Mouse (Mus musculus): ENCODE data around the gene Wbp1l. TPM values are rescaled to one million over a fixed set of nuclear protein-coding genes. Genes with fewer than 3 reads are reported as not detected.

Gene Wbp1l
- polyA plus RNA-seq, 1 experiment, result 44.8 TPM

- TF ChIP-seq CTCF (IDR thresholded peaks at IDR 0.05; ENCODE audit: borderline replicate concordance, extremely low read depth, insufficient read depth, insufficient read length) (no peak), POLR2A (IDR thresholded peaks at IDR 0.05; ENCODE audit: borderline replicate concordance, extremely low read depth, insufficient read depth, insufficient read length, poor library complexity, severe bottlenecking) (no peak)
Measured at GRCm38 (mm10) chr19:46637598-46637997, 38.7 kb downstream of the Wbp1l start.

GRCm38 (mm10) chr19:46639053-46639452, 40.2 kb downstream of the Wbp1l start:
- DNase-seq (ENCODE audit: low read depth), result no peak
- no peak for TF ChIP-seq POLR2A (IDR thresholded peaks at IDR 0.05; ENCODE audit: borderline replicate concordance, extremely low read depth, insufficient read depth, insufficient read length, poor library complexity, severe bottlenecking)
- TF ChIP-seq CTCF (IDR thresholded peaks at IDR 0.05; ENCODE audit: borderline replicate concordance, extremely low read depth, insufficient read depth, insufficient read length), result no peak

More at GRCm38 (mm10) chr19:46637598-46637997, 38.7 kb downstream of the Wbp1l start:
- DNase-seq (ENCODE audit: low read depth), result no peak

GRCm38 (mm10) chr19:46639496-46639895, 40.6 kb downstream of the Wbp1l start:
- TF ChIP-seq CTCF (IDR thresholded peaks at IDR 0.05; ENCODE audit: borderline replicate concordance, extremely low read depth, insufficient read depth, insufficient read length), result no peak
- TF ChIP-seq POLR2A (IDR thresholded peaks at IDR 0.05; ENCODE audit: borderline replicate concordance, extremely low read depth, insufficient read depth, insufficient read length, poor library complexity, severe bottlenecking), result no peak
- DNase-seq (ENCODE audit: low read depth), result no peak

DNA sequence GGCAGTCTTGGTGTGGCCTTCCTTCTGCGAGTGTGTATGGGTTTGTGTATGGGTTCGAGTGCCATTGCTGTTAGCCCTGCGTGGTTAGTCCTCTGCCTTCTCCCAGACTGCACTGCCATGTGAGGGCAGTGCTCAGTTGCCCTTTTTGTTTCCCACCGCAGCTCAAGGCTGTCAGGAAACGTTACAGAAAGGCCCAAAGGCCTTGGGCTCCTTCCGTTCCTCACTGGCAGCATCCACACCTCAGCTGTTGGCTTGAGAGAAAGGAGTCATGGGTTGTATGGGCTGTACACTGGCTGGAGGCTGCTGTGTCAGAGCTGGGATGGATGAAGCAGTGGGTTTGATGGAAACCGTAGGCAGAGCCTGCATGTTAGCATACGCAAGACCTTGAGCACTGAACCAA, 41.9 kb downstream of the Wbp1l start:
- TF ChIP-seq CTCF (IDR thresholded peaks at IDR 0.05; ENCODE audit: borderline replicate concordance, extremely low read depth, insufficient read depth, insufficient read length) (no peak), POLR2A (IDR thresholded peaks at IDR 0.05; ENCODE audit: borderline replicate concordance, extremely low read depth, insufficient read depth, insufficient read length, poor library complexity, severe bottlenecking) (no peak)
- DNase-seq (ENCODE audit: low read depth), result no peak

GRCm38 (mm10) chr19:46641420-46642085, 42.7 kb downstream of the Wbp1l start:
- TF ChIP-seq POLR2A (IDR thresholded peaks at IDR 0.05; ENCODE audit: borderline replicate concordance, extremely low read depth, insufficient read depth, insufficient read length, poor library complexity, severe bottlenecking) (no peak), CTCF (IDR thresholded peaks at IDR 0.05; ENCODE audit: borderline replicate concordance, extremely low read depth, insufficient read depth, insufficient read length) (no peak)
- peak; percentile 70 for DNase-seq (ENCODE audit: low read depth)

DNA sequence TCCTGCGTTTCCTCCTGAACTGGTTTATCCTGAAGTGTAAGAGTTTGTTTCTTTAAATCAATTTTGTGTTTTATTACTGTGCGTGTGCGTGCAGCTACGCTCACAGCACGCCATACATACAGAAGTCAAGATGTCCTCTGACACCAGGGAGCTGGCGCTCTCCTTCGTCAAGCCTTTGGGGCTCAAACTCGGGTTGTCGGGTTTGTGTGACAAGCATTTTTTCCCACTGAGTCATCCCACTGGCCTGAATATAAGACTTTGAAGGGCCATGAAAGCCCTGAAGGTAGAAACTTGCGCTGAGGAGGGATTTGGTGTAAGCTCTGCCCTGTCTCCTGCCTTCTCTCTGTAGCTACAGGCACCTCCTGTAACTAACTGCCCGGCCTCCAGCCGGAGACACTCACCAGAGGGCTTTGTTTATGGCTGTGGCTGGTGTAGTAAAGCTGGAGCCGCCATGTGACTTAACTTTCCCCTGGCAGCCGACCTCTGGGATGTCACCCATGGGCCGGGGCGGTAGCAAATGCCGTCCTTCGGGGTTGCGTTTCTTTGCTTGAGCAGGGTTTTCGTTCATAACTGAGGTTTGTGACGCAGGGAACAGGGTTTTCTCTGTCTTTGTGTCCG, 43.4 kb downstream of the Wbp1l start:
- TF ChIP-seq CTCF (IDR thresholded peaks at IDR 0.05; ENCODE audit: borderline replicate concordance, extremely low read depth, insufficient read depth, insufficient read length) (no peak), POLR2A (IDR thresholded peaks at IDR 0.05; ENCODE audit: borderline replicate concordance, extremely low read depth, insufficient read depth, insufficient read length, poor library complexity, severe bottlenecking) (no peak)

GRCm38 (mm10) chr19:46643236-46643635, 44.4 kb downstream of the Wbp1l start:
- TF ChIP-seq POLR2A (IDR thresholded peaks at IDR 0.05; ENCODE audit: borderline replicate concordance, extremely low read depth, insufficient read depth, insufficient read length, poor library complexity, severe bottlenecking), result no peak
- no peak for TF ChIP-seq CTCF (IDR thresholded peaks at IDR 0.05; ENCODE audit: borderline replicate concordance, extremely low read depth, insufficient read depth, insufficient read length)
- DNase-seq (ENCODE audit: low read depth), result no peak

More for the DNA sequence above, 43.4 kb downstream of the Wbp1l start:
- DNase-seq (ENCODE audit: low read depth), result no peak

- no peak for DNase-seq (ENCODE audit: low read depth)
- TF ChIP-seq POLR2A (IDR thresholded peaks at IDR 0.05; ENCODE audit: borderline replicate concordance, extremely low read depth, insufficient read depth, insufficient read length, poor library complexity, severe bottlenecking), result no peak
- TF ChIP-seq CTCF (IDR thresholded peaks at IDR 0.05; ENCODE audit: borderline replicate concordance, extremely low read depth, insufficient read depth, insufficient read length), result no peak
Measured at GRCm38 (mm10) chr19:46644343-46644792, 45.5 kb downstream of the Wbp1l start.

DNA sequence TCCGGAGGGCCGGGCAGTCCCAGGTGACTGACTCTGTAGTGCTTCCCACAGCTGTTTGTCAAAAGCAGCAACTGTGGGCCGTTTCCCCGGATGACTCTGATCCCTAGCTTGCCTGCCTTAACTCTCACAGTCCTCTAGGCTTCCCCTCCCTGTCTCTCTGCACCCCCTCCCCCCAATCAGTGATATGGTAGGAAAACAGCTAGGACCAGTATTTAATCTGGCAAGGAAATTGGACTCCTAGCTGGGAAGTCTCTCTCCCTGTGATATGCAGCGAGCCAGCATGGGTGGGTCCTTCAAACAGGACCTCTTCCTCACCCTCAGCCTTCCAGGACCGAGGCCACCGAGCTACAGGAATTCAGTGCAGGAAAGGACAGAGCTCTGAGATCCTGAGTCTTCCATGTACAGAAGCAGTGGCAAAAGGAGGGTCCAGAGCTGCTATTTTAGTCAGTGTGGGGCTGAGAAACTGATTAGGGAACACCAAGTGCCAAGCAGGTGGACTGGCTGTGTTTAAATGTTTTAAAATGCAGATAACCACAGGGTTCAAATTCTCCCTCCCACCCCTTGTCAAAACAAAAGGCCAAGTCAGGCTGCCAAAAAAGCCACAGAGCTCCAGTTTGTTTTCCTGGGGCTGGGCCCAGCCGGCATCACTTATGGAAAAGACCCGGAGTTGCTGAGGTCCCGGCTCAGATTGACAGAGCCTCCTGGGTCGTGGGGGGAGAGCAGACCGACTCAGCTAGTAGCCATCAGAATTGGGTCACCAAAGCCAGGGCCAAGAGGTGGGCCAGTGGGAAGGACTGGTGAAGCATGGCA, 46.1 kb downstream of the Wbp1l start:
- DNase-seq (ENCODE audit: low read depth), result peak; percentile 78

DNA sequence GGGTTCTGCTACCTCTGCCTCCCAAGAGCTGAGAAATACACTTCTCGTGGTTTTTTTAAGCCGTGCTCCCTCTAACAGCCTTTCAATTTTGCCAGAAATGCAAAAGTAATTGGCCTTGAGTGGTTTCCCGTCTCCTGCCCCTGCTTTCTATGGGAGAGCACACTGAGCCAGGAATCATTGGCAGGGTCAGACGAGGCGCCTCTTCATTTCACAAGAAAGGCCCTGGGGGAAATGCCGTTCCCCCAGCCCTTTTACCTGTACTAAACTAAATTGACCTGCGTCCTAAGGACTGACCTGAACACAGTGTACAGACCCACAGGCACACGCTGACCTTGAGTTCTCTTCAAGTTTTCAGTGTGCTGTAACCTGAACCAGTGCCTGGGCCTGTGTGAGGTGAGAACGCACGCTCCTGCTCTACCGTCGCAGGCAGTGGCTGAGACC, 47.2 kb downstream of the Wbp1l start:
- DNase-seq (ENCODE audit: low read depth), result peak; percentile 39
- TF ChIP-seq POLR2A (IDR thresholded peaks at IDR 0.05; ENCODE audit: borderline replicate concordance, extremely low read depth, insufficient read depth, insufficient read length, poor library complexity, severe bottlenecking), result no peak
- no peak for TF ChIP-seq CTCF (IDR thresholded peaks at IDR 0.05; ENCODE audit: borderline replicate concordance, extremely low read depth, insufficient read depth, insufficient read length)

More for the DNA sequence above, 46.1 kb downstream of the Wbp1l start:
- TF ChIP-seq POLR2A (IDR thresholded peaks at IDR 0.05; ENCODE audit: borderline replicate concordance, extremely low read depth, insufficient read depth, insufficient read length, poor library complexity, severe bottlenecking) (no peak), CTCF (IDR thresholded peaks at IDR 0.05; ENCODE audit: borderline replicate concordance, extremely low read depth, insufficient read depth, insufficient read length) (no peak)

DNA sequence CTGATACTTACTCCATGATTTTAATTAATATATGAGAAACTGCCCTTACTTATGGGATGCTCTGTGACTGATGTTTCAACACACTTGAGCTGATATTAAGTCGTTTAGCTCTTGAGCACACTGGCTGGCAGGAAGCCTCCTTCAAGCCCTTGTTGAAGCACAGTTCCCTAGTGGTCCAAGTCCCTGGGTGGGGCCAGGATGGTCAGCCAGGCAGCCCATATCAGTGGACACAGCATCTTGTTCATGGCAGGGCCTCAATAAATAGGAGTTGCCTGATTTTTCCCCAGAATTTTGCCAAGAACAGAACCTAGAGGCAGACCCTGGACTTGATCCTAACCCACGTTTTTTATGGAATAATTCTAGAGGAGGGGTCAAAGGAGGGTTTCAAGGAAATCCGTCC, 48.4 kb downstream of the Wbp1l start:
- DNase-seq (ENCODE audit: low read depth), result no peak
- TF ChIP-seq POLR2A (IDR thresholded peaks at IDR 0.05; ENCODE audit: borderline replicate concordance, extremely low read depth, insufficient read depth, insufficient read length, poor library complexity, severe bottlenecking), result no peak
- no peak for TF ChIP-seq CTCF (IDR thresholded peaks at IDR 0.05; ENCODE audit: borderline replicate concordance, extremely low read depth, insufficient read depth, insufficient read length)
